Mouse (Mus musculus) ES-E14 (cell line): ENCODE measurements around the gene Rnf167. TPM values are rescaled to one million over a fixed set of nuclear protein-coding genes. Genes with fewer than 3 reads are reported as not detected.

Source experiments
- DNase-seq: peaks from one replicate; pipeline ENCODE4 v3.0.0-alpha.2; 2013; ENCODE audit warnings: low read depth, low spot score
- H3K27ac ChIP-seq: 2 replicates; pipeline ENCODE4 v1.5.1; 2012; ENCODE audit warnings: low read depth, mild to moderate bottlenecking, low read length, moderate library complexity, mixed read lengths; ENCODE audit not compliant: poor library complexity, insufficient read depth, severe bottlenecking
- H3K36me3 ChIP-seq: 2 replicates; pipeline ENCODE4 v1.6.1; 2012; ENCODE audit warnings: mild to moderate bottlenecking, low read length, moderate library complexity, mixed read lengths; ENCODE audit not compliant: control insufficient read depth, poor library complexity, insufficient read depth, severe bottlenecking
- H3K4me1 ChIP-seq, 2 experiments: fragments of 150-350 bp in 1 of 2; sonication (generic) in 1 of 2; 2 replicates each; pipeline ENCODE4 v1.6.1; 2012; ENCODE audit warnings: low read length in 2 of 2, mild to moderate bottlenecking in 1 of 2, mixed read lengths in 1 of 2; ENCODE audit not compliant: control insufficient read depth in 2 of 2, insufficient read depth in 2 of 2, poor library complexity in 1 of 2
- H3K4me3 ChIP-seq, 2 experiments: fragments of 150-350 bp in 1 of 2; sonication (generic) in 1 of 2; 2 replicates each; pipeline ENCODE4 v1.5.1; 2012; ENCODE audit warnings: low read length in 2 of 2, low read depth in 1 of 2, mild to moderate bottlenecking in 1 of 2, mixed read lengths in 1 of 2; ENCODE audit not compliant: insufficient read depth in 1 of 2, poor library complexity in 1 of 2, severe bottlenecking in 1 of 2
- H3K9ac ChIP-seq: 2 replicates; pipeline ENCODE4 v1.6.1; 2012; ENCODE audit warnings: low read depth, mild to moderate bottlenecking, low read length, mixed read lengths; ENCODE audit not compliant: poor library complexity, insufficient read depth, severe bottlenecking
- H3K9me3 ChIP-seq: fragments of 150-350 bp; sonication (generic); 2 replicates; pipeline ENCODE4 v1.6.1; 2012; ENCODE audit warnings: low read depth, mild to moderate bottlenecking, low read length; ENCODE audit not compliant: control insufficient read depth, insufficient read depth
- CHD2 ChIP-seq: IDR thresholded peaks from 2 replicates; pipeline ENCODE4 v1.6.1; 2014; ENCODE audit warnings: mild to moderate bottlenecking, low read depth, low read length, inconsistent platforms
- HCFC1 ChIP-seq: IDR thresholded peaks from 2 replicates; pipeline ENCODE4 v1.6.1; 2012; ENCODE audit warnings: low read length, inconsistent platforms, borderline replicate concordance; ENCODE audit not compliant: insufficient read depth
- MAFK ChIP-seq: IDR thresholded peaks from 2 replicates; pipeline ENCODE4 v1.6.1; 2014; ENCODE audit warnings: mild to moderate bottlenecking, low read depth, low read length, inconsistent platforms; ENCODE audit not compliant: insufficient read depth
- ZC3H11A ChIP-seq: IDR thresholded peaks from 2 replicates; pipeline ENCODE4 v1.6.1; 2012; ENCODE audit warnings: low read depth, mild to moderate bottlenecking, inconsistent platforms, low read length, borderline replicate concordance
- ZNF384 ChIP-seq: IDR thresholded peaks from 2 replicates; pipeline ENCODE4 v1.6.1; 2012; ENCODE audit warnings: low read depth, low read length, inconsistent platforms
- in situ Hi-C, 2 experiments: fragments of 600-800 bp; cut with MboI; formaldehyde crosslinking; loops; one replicate each; pipeline ENCODE4 v1.15.1; 2025; ENCODE audit warnings: low sequenced_read_pairs in 2 of 2, inconsistent platforms in 1 of 2; ENCODE audit not compliant: unreplicated experiment in 2 of 2
- total RNA-seq: library from RNA; depleted of rRNA; stranded (reverse); fragments of 300-350 nt; gene quantifications from 2 replicates; pipeline ENCODE4 v1.2.3, GENCODE M21; 2012

The Rnf167 gene
- total RNA-seq, 1 experiment = 113 TPM

GRCm38 (mm10) chr11:70668335-70668770 is 21.3 kb downstream of the Rnf167 start:
- DNase-seq = no peak
- TF ChIP-seq HCFC1 (0 out of 2 replicates have a peak, but pooled peaks have one; percentile 16), MAFK (no peak), CHD2 (no peak), ZNF384 (no peak), ZC3H11A (no peak)
- Histone ChIP-seq H3K4me3 (peak overlapping the region; percentile 67 to 91), H3K9me3 (no peaks in the 10 kb centered on the region), H3K36me3 (peaks cover 26% of the 10 kb centered on the region), H3K27ac (peak overlapping the region; percentile 80), H3K9ac (peak overlapping the region; percentile 80), H3K4me1 (peaks cover 0 to 7% of the 10 kb centered on the region in 2 experiments; a peak in 2 of 4 replicates)
- in situ Hi-C loops = no loop called here

GRCm38 (mm10) chr11:70668771-70669505 is 21.9 kb downstream of the Rnf167 start, which contains the start of gene Spag7:
Gene Spag7 (minus strand): TSS chr11:70669416.
- Histone ChIP-seq H3K36me3 (peaks cover 23% of the 10 kb centered on the region), H3K4me1 (peaks cover 0 to 9% of the 10 kb centered on the region in 2 experiments; a peak in 2 of 4 replicates), H3K9me3 (no peaks in the 10 kb centered on the region), H3K27ac (peak within 1 kb of the TSS; percentile 95), H3K9ac (peak within 1 kb of the TSS; percentile 95), H3K4me3 (peak within 1 kb of the TSS; percentile 74 to 91)
- peak; percentile 98 for DNase-seq
- in situ Hi-C loops = no loop called here
- peak; percentile 56; the same call in 1 of the 2 replicates for TF ChIP-seq HCFC1
- peak; percentile 96 for TF ChIP-seq CHD2
- no peak for TF ChIP-seq ZC3H11A
- TF ChIP-seq MAFK = no peak
- TF ChIP-seq ZNF384 = no peak

- DNase-seq = peak; percentile 68
- in situ Hi-C loops = no loop called here
- no peak for TF ChIP-seq MAFK
- TF ChIP-seq HCFC1 = 0 out of 2 replicates have a peak, but pooled peaks have one; percentile 52
- H3K36me3 ChIP-seq = peaks cover 15% of the 10 kb centered on the region
- peak overlapping the region; percentile 95 for H3K27ac ChIP-seq
- peak overlapping the region; percentile 95 for H3K9ac ChIP-seq
- H3K9me3 ChIP-seq = no peaks in the 10 kb centered on the region
- peak overlapping the region; percentile 74 to 84 for H3K4me3 ChIP-seq
- H3K4me1 ChIP-seq = peaks cover 0 to 13% of the 10 kb centered on the region in 2 experiments; a peak in 2 of 4 replicates
These were observed 22.7 kb downstream of the Rnf167 start for GRCm38 (mm10) chr11:70669582-70670345.

- TF ChIP-seq CHD2 (no peak), MAFK (no peak), ZC3H11A (no peak)
- H3K9ac ChIP-seq = peak overlapping the region; percentile 95
- peaks cover 0 to 13% of the 10 kb centered on the region in 2 experiments; a peak in 2 of 4 replicates for H3K4me1 ChIP-seq
- no peaks in the 10 kb centered on the region for H3K9me3 ChIP-seq
- in situ Hi-C loops = no loop called here
- peaks cover 12% of the 10 kb centered on the region; the same call in 1 of the 2 replicates for H3K36me3 ChIP-seq
- H3K4me3 ChIP-seq = peak overlapping the region; percentile 74 to 84
- H3K27ac ChIP-seq = peak overlapping the region; percentile 11; the same call in 1 of the 2 replicates
- no peak for DNase-seq
These were observed 23.4 kb downstream of the Rnf167 start for GRCm38 (mm10) chr11:70670483-70670882.
